Comparison of ENCODE assay signal across 8 mouse cellular contexts in genomic region chr1:45502865-45503332, GRCm38 (mm10). TPM values are rescaled to one million over a fixed set of nuclear protein-coding genes. Genes with fewer than 3 reads are reported as not detected.
DNase-seq lines count a peak whose midpoint lies in the region; ATAC-seq and TF ChIP-seq lines count a peak whose summit lies in the region.

Col5a2 (minus strand) TSS chr1:45503282.

- TF ChIP-seq POLR2A in myocyte (IDR thresholded peaks at IDR 0.05; ENCODE audit: insufficient read length, low read depth), result peak; percentile 76

- H3K27me3 ChIP-seq in embryonic facial prominence, embryonic 15.5 days, result no peaks in the 10 kb centered on the region
- no peaks in the 10 kb centered on the region for H3K27me3 ChIP-seq in limb, embryonic 15.5 days
- H3K27me3 ChIP-seq in myocyte (ENCODE audit: control insufficient read depth, insufficient read depth, insufficient read length), result no peaks in the 10 kb centered on the region

- peaks cover 5% of the 10 kb centered on the region for H3K4me1 ChIP-seq in embryonic facial prominence, embryonic 15.5 days
- H3K4me1 ChIP-seq in limb, embryonic 15.5 days, result peaks cover 9% of the 10 kb centered on the region

- H3ac ChIP-seq in myocyte (ENCODE audit: control insufficient read depth, insufficient read length), result peak within 1 kb of the TSS; percentile 40

- H3K9me3 ChIP-seq in embryonic facial prominence, embryonic 15.5 days (replicated peaks), result no peaks in the 10 kb centered on the region
- no peaks in the 10 kb centered on the region for H3K9me3 ChIP-seq in limb, embryonic 15.5 days

- H3K4me2 ChIP-seq in embryonic facial prominence, embryonic 15.5 days (replicated peaks), result peak within 1 kb of the TSS; percentile 43
- peak within 1 kb of the TSS; percentile 42 for H3K4me2 ChIP-seq in limb, embryonic 15.5 days
- H3K4me2 ChIP-seq in myocyte (ENCODE audit: low read depth), result peak within 1 kb of the TSS; percentile 81

- H3K4me3 ChIP-seq in embryonic facial prominence, embryonic 15.5 days (replicated peaks), result peak within 1 kb of the TSS; percentile 66
- H3K4me3 ChIP-seq in limb, embryonic 15.5 days, result peak within 1 kb of the TSS; percentile 57
- H3K4me3 ChIP-seq in myocyte, result peak within 1 kb of the TSS; percentile 91

- 7% methylated on average over 12 of the region's 12 CpGs for WGBS in embryonic facial prominence, embryonic 15.5 days
- 4% methylated on average over 12 of the region's 12 CpGs for WGBS in limb, embryonic 15.5 days

- no peaks in the 10 kb centered on the region for H3K36me3 ChIP-seq in embryonic facial prominence, embryonic 15.5 days
- H3K36me3 ChIP-seq in limb, embryonic 15.5 days, result no peaks in the 10 kb centered on the region
- peaks cover 7% of the 10 kb centered on the region for H3K36me3 ChIP-seq in myocyte (ENCODE audit: control insufficient read depth, insufficient read depth)

- H3K27ac ChIP-seq in embryonic facial prominence, embryonic 15.5 days (replicated peaks), result peak within 1 kb of the TSS; percentile 96
- H3K27ac ChIP-seq in limb, embryonic 15.5 days, result peak within 1 kb of the TSS; percentile 96

- peak; percentile 92 for ATAC-seq in embryonic facial prominence, embryonic 15.5 days (ENCODE audit: insufficient number of reproducible peaks, low FRiP score, low TSS enrichment, low read depth)
- peak; percentile 77; the same call in 1 of the 2 replicates for ATAC-seq in limb, embryonic 15.5 days (ENCODE audit: insufficient number of reproducible peaks, low FRiP score, low TSS enrichment, low read depth)

- peak within 1 kb of the TSS; percentile 70 for H3K9ac ChIP-seq in embryonic facial prominence, embryonic 15.5 days
- H3K9ac ChIP-seq in limb, embryonic 15.5 days, result peak within 1 kb of the TSS; percentile 66

- H3K79me2 ChIP-seq in myocyte (ENCODE audit: control insufficient read depth, insufficient read depth), result peaks cover 50% of the 10 kb centered on the region

- DNase-seq in adrenal gland, adult 8-10 months, result peak; percentile 17
- DNase-seq in heart, adult 9 months (ENCODE audit: low spot score in 2 of 2), result peak; percentile 79 to 80
- DNase-seq in kidney, adult 9 months, result peak; percentile 53
- peak; percentile 9 to 66 for DNase-seq in urinary bladder, adult 18-20 months (ENCODE audit: low spot score in 2 of 2)
- no peak for DNase-seq in c-Kit-positive CD71-positive TER-119-positive erythroid progenitor cells, embryonic 14.5 days (ENCODE audit: low spot score)

TF ChIP-seq in myocyte, 11 proteins besides CTCF, POLR2A, EP300 and RAD21:
- TF ChIP-seq TCF3 (IDR thresholded peaks at IDR 0.05; ENCODE audit: insufficient read length, low read depth), result no peak
- peak; percentile 76 for TF ChIP-seq POLR2AphosphoS2 (IDR thresholded peaks at IDR 0.05; ENCODE audit: insufficient read length, low read depth)
- TF ChIP-seq MYOD1 (IDR thresholded peaks at IDR 0.05; ENCODE audit: control insufficient read depth in 1 of 3, insufficient read length in 2 of 3, low read depth in 2 of 3), result no peak

RNA-seq across cellular contexts. Expression of gene Col5a2, which starts in this region (rescaled TPM):
- 10 to 100 TPM in 1 of 4 experiments, 1 to 10 TPM in 3; 3.8 to 13.4 (median 5.8) TPM for total RNA-seq in adrenal gland, adult 8-10 months (2022)
- 178 and 202 TPM in 2 replicates for polyA plus RNA-seq in embryonic facial prominence, embryonic 15.5 days (2015; fragmentation: Nextera tagmentation; extraction: Ambion mirVana)
- 220 and 223 TPM in 2 replicates for polyA plus RNA-seq in limb, embryonic 15.5 days (2015; fragmentation: Nextera tagmentation; extraction: Ambion mirVana)
- 115 TPM for polyA plus RNA-seq in myocyte (2012; fragmentation: generic; extraction: Trizol)
